Mouse (Mus musculus): ENCODE data around the gene Tlr12. TPM values are rescaled to one million over a fixed set of nuclear protein-coding genes. Genes with fewer than 3 reads are reported as not detected.

Tlr12 gene
- polyA plus RNA-seq, 1 experiment from 2014 or later: 0.83 TPM

GRCm38 (mm10) chr4:128575811-128576210, 42.6 kb downstream of the Tlr12 start:
- Histone ChIP-seq H3K9me3 (peaks cover 24% of the 10 kb centered on the region), H3K9ac (no peak overlapping the region), H3K27ac (no peak overlapping the region), H3K36me3 (peaks cover 38% of the 10 kb centered on the region), H3K4me1 (no peaks in the 10 kb centered on the region), H3K4me3 (no peak overlapping the region), H3K27me3 (no peaks in the 10 kb centered on the region), H3K4me2 (replicated peaks) (no peak overlapping the region)
- no peak for ATAC-seq (ENCODE audit: low FRiP score, low read depth)
- 88% methylated on average over 4 of the region's 4 CpGs for whole genome bisulfite sequencing

Other genes starting within 250 kb of the Tlr12 start
- 5.1 and 5.2 TPM in 2 replicates for gene Zscan20, start 8.5 kb downstream of the Tlr12 start, polyA plus RNA-seq (2015; fragmentation: Nextera tagmentation; extraction: Ambion mirVana)
- gene Phc2, start 36.1 kb upstream of the Tlr12 start, polyA plus RNA-seq (2015; fragmentation: Nextera tagmentation; extraction: Ambion mirVana): 35.7 and 45.4 TPM in 2 replicates
- gene A3galt2, start 136.7 kb upstream of the Tlr12 start, polyA plus RNA-seq (2015; fragmentation: Nextera tagmentation; extraction: Ambion mirVana): 0.09 and 0.15 TPM in 2 replicates
- 48.9 and 50.3 TPM in 2 replicates for gene Zfp362, start 187.4 kb upstream of the Tlr12 start, polyA plus RNA-seq (2015; fragmentation: Nextera tagmentation; extraction: Ambion mirVana)

Data from limb, embryonic 13.5 days (tissue).